Mouse (Mus musculus): ENCODE measurements around the gene Clec12b.
"Not testable (repeated sequence)": the region's sequence is repeated elsewhere in the genome, so short reads cannot be mapped to it uniquely, and the experiment has no call there.

Gene Clec12b

GRCm38 (mm10) chr6:129369374-129370132 lies 16.1 kb downstream of the Clec12b start:
- DNase-seq (ENCODE audit: low spot score), result no peak

GRCm38 (mm10) chr6:129365959-129366359 lies 19.7 kb downstream of the Clec12b start:
- peak; percentile 9 for DNase-seq (ENCODE audit: low spot score)

- no peak for DNase-seq (ENCODE audit: low spot score)
Measured at GRCm38 (mm10) chr6:129363942-129364341, 21.7 kb downstream of the Clec12b start.

GRCm38 (mm10) chr6:129359515-129359914 lies 26.2 kb downstream of the Clec12b start:
- DNase-seq (ENCODE audit: low spot score), result no peak

GRCm38 (mm10) chr6:129356430-129356829 lies 29.2 kb downstream of the Clec12b start:
- no peak for DNase-seq (ENCODE audit: low spot score)

- no peak for DNase-seq (ENCODE audit: low spot score)
Measured at GRCm38 (mm10) chr6:129355774-129356173, 29.9 kb downstream of the Clec12b start.

- no peak for DNase-seq (ENCODE audit: low spot score)
Measured at GRCm38 (mm10) chr6:129351091-129351490, 34.6 kb downstream of the Clec12b start.

- peak; percentile 24 for DNase-seq (ENCODE audit: low spot score)
Measured at GRCm38 (mm10) chr6:129349524-129350352, 35.9 kb downstream of the Clec12b start.

GRCm38 (mm10) chr6:129344408-129344807 lies 41.3 kb downstream of the Clec12b start:
- DNase-seq (ENCODE audit: low spot score), result no peak

GRCm38 (mm10) chr6:129342391-129342790 lies 43.3 kb downstream of the Clec12b start, which contains the start of gene Clec12a:
Gene Clec12a, plus strand, starts transcription at chr6:129342691.
- DNase-seq (ENCODE audit: low spot score), result not testable (repeated sequence)

- no peak for DNase-seq (ENCODE audit: low spot score)
Measured at GRCm38 (mm10) chr6:129337751-129338150, 47.9 kb downstream of the Clec12b start.

GRCm38 (mm10) chr6:129333674-129334078 lies 52.0 kb downstream of the Clec12b start:
- DNase-seq (ENCODE audit: low spot score), result peak; percentile 44

- no peak for DNase-seq (ENCODE audit: low spot score)
Measured at GRCm38 (mm10) chr6:129331610-129332009, 54.1 kb downstream of the Clec12b start, which contains the start of gene 4922502D21Rik. Gene 4922502D21Rik, minus strand, starts transcription at chr6:129331796.

- DNase-seq (ENCODE audit: low spot score), result no peak
Measured at GRCm38 (mm10) chr6:129326568-129327150, 59.0 kb downstream of the Clec12b start.

GRCm38 (mm10) chr6:129326016-129326415 lies 59.7 kb downstream of the Clec12b start:
- no peak for DNase-seq (ENCODE audit: low spot score)
